Mouse (Mus musculus) ES-E14 (cell line): ENCODE measurements around the gene Myo1g. TPM values are rescaled to one million over a fixed set of nuclear protein-coding genes. Genes with fewer than 3 reads are reported as not detected.
A peak's percentile ranks its signal among the peaks of the same experiment; 100 is the strongest.

ENCODE experiments used
- DNase-seq: peaks from one replicate; pipeline ENCODE4 v3.0.0-alpha.2; 2013; ENCODE audit warnings: low read depth, low spot score
- H3K27ac ChIP-seq: 2 replicates; pipeline ENCODE4 v1.5.1; 2012; ENCODE audit warnings: low read depth, mild to moderate bottlenecking, low read length, moderate library complexity, mixed read lengths; ENCODE audit not compliant: poor library complexity, insufficient read depth, severe bottlenecking
- H3K36me3 ChIP-seq: 2 replicates; pipeline ENCODE4 v1.6.1; 2012; ENCODE audit warnings: mild to moderate bottlenecking, low read length, moderate library complexity, mixed read lengths; ENCODE audit not compliant: control insufficient read depth, poor library complexity, insufficient read depth, severe bottlenecking
- H3K4me1 ChIP-seq, 2 experiments: fragments of 150-350 bp in 1 of 2; sonication (generic) in 1 of 2; 2 replicates each; pipeline ENCODE4 v1.6.1; 2012; ENCODE audit warnings: low read length in 2 of 2, mild to moderate bottlenecking in 1 of 2, mixed read lengths in 1 of 2; ENCODE audit not compliant: control insufficient read depth in 2 of 2, insufficient read depth in 2 of 2, poor library complexity in 1 of 2
- H3K4me3 ChIP-seq, 2 experiments: fragments of 150-350 bp in 1 of 2; sonication (generic) in 1 of 2; 2 replicates each; pipeline ENCODE4 v1.5.1; 2012; ENCODE audit warnings: low read length in 2 of 2, low read depth in 1 of 2, mild to moderate bottlenecking in 1 of 2, mixed read lengths in 1 of 2; ENCODE audit not compliant: insufficient read depth in 1 of 2, poor library complexity in 1 of 2, severe bottlenecking in 1 of 2
- H3K9ac ChIP-seq: 2 replicates; pipeline ENCODE4 v1.6.1; 2012; ENCODE audit warnings: low read depth, mild to moderate bottlenecking, low read length, mixed read lengths; ENCODE audit not compliant: poor library complexity, insufficient read depth, severe bottlenecking
- H3K9me3 ChIP-seq: fragments of 150-350 bp; sonication (generic); 2 replicates; pipeline ENCODE4 v1.6.1; 2012; ENCODE audit warnings: low read depth, mild to moderate bottlenecking, low read length; ENCODE audit not compliant: control insufficient read depth, insufficient read depth
- CHD2 ChIP-seq: IDR thresholded peaks from 2 replicates; pipeline ENCODE4 v1.6.1; 2014; ENCODE audit warnings: mild to moderate bottlenecking, low read depth, low read length, inconsistent platforms
- HCFC1 ChIP-seq: IDR thresholded peaks from 2 replicates; pipeline ENCODE4 v1.6.1; 2012; ENCODE audit warnings: low read length, inconsistent platforms, borderline replicate concordance; ENCODE audit not compliant: insufficient read depth
- MAFK ChIP-seq: IDR thresholded peaks from 2 replicates; pipeline ENCODE4 v1.6.1; 2014; ENCODE audit warnings: mild to moderate bottlenecking, low read depth, low read length, inconsistent platforms; ENCODE audit not compliant: insufficient read depth
- ZC3H11A ChIP-seq: IDR thresholded peaks from 2 replicates; pipeline ENCODE4 v1.6.1; 2012; ENCODE audit warnings: low read depth, mild to moderate bottlenecking, inconsistent platforms, low read length, borderline replicate concordance
- ZNF384 ChIP-seq: IDR thresholded peaks from 2 replicates; pipeline ENCODE4 v1.6.1; 2012; ENCODE audit warnings: low read depth, low read length, inconsistent platforms
- in situ Hi-C, 2 experiments: fragments of 600-800 bp; cut with MboI; formaldehyde crosslinking; loops; one replicate each; pipeline ENCODE4 v1.15.1; 2025; ENCODE audit warnings: low sequenced_read_pairs in 2 of 2, inconsistent platforms in 1 of 2; ENCODE audit not compliant: unreplicated experiment in 2 of 2
- total RNA-seq: library from RNA; depleted of rRNA; stranded (reverse); fragments of 300-350 nt; gene quantifications from 2 replicates; pipeline ENCODE4 v1.2.3, GENCODE M21; 2012; rRNA removed

Gene Myo1g
- total RNA-seq = 11.6 TPM in 2 replicates

- H3K9ac ChIP-seq = peak within 1 kb of the TSS; percentile 17; the same call in 1 of the 2 replicates
- in situ Hi-C loops = no loop called here
Observed at GRCm38 (mm10) chr11:6520507-6521173, at the start of gene Myo1g. Gene Myo1g (minus strand): TSS chr11:6520965.

GRCm38 (mm10) chr11:6569410-6569777, 48.6 kb upstream of the Myo1g start:
- TF ChIP-seq MAFK (no peak), CHD2 (no peak), HCFC1 (no peak), ZC3H11A (no peak)
- in situ Hi-C loops = no loop called here
- Histone ChIP-seq H3K27ac (no peak overlapping the region), H3K4me1 (peaks cover 0 to 2% of the 10 kb centered on the region in 2 experiments; a peak in 1 of 4 replicates), H3K36me3 (peaks cover 10% of the 10 kb centered on the region; the same call in 1 of the 2 replicates), H3K4me3 (no peak overlapping the region), H3K9ac (no peak overlapping the region), H3K9me3 (no peaks in the 10 kb centered on the region)
- no peak for DNase-seq

More at GRCm38 (mm10) chr11:6520507-6521173, at the start of gene Myo1g:
- Histone ChIP-seq H3K36me3 (peaks cover 10% of the 10 kb centered on the region), H3K4me1 (peaks cover 3 to 14% of the 10 kb centered on the region in 2 experiments; a peak in 3 of 4 replicates), H3K9me3 (no peaks in the 10 kb centered on the region), H3K27ac (no peak within 1 kb of the TSS; the same call in 1 of the 2 replicates), H3K4me3 (no peak within 1 kb of the TSS)
- no peak for TF ChIP-seq ZNF384
- no peak for TF ChIP-seq HCFC1
- no peak for TF ChIP-seq CHD2
- TF ChIP-seq MAFK = no peak
- TF ChIP-seq ZC3H11A = no peak
- DNase-seq = no peak

GRCm38 (mm10) chr11:6568584-6569409, 48.0 kb upstream of the Myo1g start:
- no peak overlapping the region for H3K27ac ChIP-seq
- peaks cover 0 to 2% of the 10 kb centered on the region in 2 experiments; a peak in 1 of 4 replicates for H3K4me1 ChIP-seq
- H3K4me3 ChIP-seq = no peak overlapping the region
- no peak for DNase-seq
- peaks cover 12% of the 10 kb centered on the region for H3K36me3 ChIP-seq
- in situ Hi-C loops = no loop called here
- TF ChIP-seq ZC3H11A (no peak), HCFC1 (no peak), MAFK (no peak), ZNF384 (no peak), CHD2 (no peak)
- H3K9ac ChIP-seq = no peak overlapping the region
- no peaks in the 10 kb centered on the region for H3K9me3 ChIP-seq

GRCm38 (mm10) chr11:6567951-6568350, 47.2 kb upstream of the Myo1g start:
- Histone ChIP-seq H3K9ac (no peak overlapping the region), H3K36me3 (peaks cover 14% of the 10 kb centered on the region), H3K27ac (no peak overlapping the region), H3K4me1 (peaks cover 0 to 2% of the 10 kb centered on the region in 2 experiments; a peak in 1 of 4 replicates), H3K4me3 (no peak overlapping the region), H3K9me3 (no peaks in the 10 kb centered on the region)
- in situ Hi-C loops = no loop called here
- DNase-seq = no peak
- no peak for TF ChIP-seq MAFK
- TF ChIP-seq HCFC1 = no peak
- no peak for TF ChIP-seq ZNF384
- no peak for TF ChIP-seq CHD2
- TF ChIP-seq ZC3H11A = no peak
